Mouse (Mus musculus) yolk sac, embryonic 10.5 days (tissue): ENCODE measurements around the gene Srebf2.

ENCODE experiments used
- DNase-seq: peaks from one replicate; pipeline ENCODE4 v3.0.0-alpha.2; 2017; ENCODE audit warnings: low spot score

Gene Srebf2

DNA sequence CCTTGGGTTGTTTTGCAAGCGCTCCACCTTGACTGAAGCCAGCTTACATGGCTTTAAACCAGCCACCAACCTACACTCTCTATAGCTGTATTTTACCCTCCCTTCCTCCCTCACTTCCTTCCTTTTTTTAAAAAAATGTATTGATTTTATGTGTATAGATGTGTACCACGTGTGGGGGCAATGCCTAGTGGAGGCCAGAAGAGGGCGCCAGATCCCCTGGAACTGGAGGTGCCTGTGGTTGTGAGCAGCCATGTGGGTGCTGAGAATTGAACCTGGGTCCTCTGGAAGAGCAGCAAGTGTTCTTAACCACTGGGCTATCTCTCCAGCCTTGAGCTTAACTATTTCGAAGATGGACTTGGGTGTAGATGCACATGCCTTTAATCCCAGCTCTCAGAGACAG lies 35.3 kb downstream of the Srebf2 start:
- no peak for DNase-seq

DNA sequence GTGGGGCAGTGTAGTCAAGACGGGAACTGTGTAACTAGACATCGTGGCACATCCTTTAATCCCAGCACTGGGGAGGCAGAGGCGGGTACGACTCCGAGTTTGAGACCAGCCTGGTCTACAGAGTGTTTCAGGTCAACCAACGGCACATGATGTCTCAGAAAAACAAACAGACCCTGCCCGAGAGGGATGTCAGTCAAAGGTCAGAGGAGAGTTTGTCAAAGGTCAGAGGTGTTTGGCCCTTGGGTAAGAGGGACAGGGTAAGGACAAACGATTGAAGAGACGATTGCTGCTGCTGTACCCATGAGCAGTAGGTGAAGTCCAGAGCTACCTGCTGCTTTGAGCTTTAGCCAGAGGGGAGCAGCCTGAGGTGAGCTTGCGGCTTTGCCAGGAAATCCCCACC lies 36.6 kb downstream of the Srebf2 start:
- DNase-seq, result peak; percentile 80

GRCm38 (mm10) chr15:82184183-82184582 lies 37.2 kb downstream of the Srebf2 start:
- DNase-seq, result peak; percentile 76

- DNase-seq, result peak; percentile 90
Observed at GRCm38 (mm10) chr15:82184656-82185055, 37.7 kb downstream of the Srebf2 start.

DNA sequence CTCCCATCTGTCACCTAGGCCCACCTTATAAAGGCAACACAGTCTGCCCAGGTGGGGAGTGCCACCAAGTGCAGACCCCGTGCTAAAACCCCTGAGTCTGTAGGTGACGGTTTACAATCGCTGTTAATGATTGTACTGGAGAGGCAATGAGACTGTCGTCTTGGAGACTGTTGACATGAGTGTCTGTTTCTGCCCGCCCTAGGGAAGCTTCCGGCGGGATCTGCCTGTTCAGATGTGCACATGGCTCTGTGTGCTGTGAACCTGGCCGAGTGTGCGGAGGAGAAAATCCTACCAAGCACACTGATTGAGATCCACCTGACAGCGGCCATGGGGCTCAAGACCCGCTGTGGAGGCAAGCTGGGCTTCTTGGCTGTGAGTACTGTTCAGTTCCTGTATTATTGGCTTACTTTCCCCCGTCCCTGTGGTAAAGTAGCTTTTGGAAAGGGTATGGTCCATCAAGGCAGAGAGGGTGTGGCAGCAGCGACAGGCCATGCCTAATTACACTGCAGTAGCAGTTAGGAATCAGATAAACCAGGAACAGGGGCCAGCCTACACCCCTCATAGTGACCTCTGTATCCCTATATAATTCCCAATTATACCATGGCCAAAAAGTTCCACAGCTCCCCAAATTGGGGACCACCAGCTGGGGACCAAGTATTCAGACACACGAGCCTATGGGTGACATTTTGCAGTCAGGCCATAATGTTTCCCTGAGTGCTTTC lies 38.2 kb downstream of the Srebf2 start:
- DNase-seq, result no peak

DNA sequence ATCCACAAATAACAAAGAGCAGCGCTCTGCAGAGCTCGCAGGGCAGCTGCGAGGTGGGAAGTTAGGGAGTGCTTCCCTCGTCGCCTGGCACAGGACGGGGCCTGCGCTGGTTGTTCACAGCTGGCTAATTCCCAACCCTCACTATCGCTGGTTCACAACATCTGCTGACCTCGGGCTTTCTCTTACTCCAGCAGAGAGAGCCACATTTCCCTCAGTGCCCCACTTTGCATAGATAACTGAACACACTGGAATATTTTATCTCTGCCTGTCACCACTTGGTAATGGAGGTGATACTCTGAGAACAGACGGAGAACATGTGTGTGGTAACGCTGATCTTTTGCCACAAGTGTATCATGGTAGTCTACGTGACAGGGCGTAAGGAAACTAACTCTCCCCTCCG lies 39.1 kb downstream of the Srebf2 start:
- DNase-seq, result no peak

- DNase-seq, result no peak
Observed at GRCm38 (mm10) chr15:82186931-82187330, 40.0 kb downstream of the Srebf2 start.

GRCm38 (mm10) chr15:82187401-82187800 lies 40.4 kb downstream of the Srebf2 start:
- DNase-seq, result no peak

GRCm38 (mm10) chr15:82187924-82188323 lies 40.9 kb downstream of the Srebf2 start:
- DNase-seq, result no peak

DNA sequence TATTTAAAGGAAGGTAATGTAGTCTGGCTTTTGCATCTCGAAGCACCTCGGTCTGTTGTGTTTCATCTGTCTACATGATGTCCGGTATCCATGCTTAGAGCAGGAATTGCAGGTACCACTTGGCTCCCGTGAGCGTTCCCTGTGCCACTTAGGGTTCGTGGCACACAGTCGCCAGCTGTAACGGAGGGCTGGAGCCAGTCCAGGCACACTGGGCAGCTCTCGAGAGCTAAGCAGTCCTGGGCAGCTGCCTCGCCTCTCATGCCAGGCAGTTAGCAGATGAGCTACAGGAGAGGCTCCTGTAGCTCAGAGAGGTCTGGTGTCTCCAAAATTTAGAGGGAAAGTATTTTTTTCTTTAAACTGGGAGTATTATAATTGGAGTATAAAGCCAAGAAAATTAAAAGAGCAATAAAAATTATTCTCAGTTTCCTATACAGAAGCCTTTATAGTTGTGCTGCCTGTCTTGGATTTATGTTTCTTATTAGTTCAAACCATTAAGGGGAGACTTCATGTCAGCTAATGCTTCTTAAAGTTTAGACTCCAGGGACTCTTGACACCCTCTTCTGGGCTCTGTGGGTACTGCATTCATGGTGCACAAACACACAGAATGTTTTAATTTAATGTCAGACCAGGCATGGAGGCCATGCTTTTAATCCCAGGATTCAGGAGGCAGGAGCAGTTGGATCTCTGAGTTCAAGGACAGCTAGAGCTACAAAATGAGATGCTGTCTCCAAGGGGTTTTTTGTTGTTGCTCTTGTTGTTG lies 41.7 kb downstream of the Srebf2 start:
- DNase-seq, result no peak

GRCm38 (mm10) chr15:82192617-82193016 lies 45.6 kb downstream of the Srebf2 start:
- DNase-seq, result no peak

GRCm38 (mm10) chr15:82196300-82196699 lies 49.3 kb downstream of the Srebf2 start:
- DNase-seq, result no peak

DNA sequence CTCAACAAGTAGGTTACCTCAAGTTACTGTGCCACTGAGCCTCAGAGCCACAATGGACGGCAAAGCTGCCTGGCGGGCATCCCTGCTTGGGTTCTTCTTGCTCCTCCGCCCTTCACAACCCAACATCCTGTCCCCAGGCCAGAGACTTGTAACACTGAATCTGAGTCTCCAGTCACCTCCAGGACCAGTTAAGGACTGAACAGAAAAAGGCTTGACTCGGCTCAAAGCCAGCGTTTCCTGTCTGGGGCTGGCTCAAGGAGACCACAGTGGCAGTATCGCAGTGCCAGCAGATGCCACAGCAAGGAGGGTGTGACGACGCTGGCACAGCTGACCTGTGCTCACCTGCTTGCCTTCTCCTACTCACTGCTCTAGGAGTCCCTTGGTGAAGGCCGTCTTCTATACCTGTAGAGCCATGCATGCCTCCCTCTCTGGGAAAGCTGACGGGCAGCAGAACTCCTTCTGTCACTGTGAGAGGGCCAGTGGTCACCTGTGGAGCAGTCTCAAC lies 50.3 kb downstream of the Srebf2 start:
- no peak for DNase-seq

DNA sequence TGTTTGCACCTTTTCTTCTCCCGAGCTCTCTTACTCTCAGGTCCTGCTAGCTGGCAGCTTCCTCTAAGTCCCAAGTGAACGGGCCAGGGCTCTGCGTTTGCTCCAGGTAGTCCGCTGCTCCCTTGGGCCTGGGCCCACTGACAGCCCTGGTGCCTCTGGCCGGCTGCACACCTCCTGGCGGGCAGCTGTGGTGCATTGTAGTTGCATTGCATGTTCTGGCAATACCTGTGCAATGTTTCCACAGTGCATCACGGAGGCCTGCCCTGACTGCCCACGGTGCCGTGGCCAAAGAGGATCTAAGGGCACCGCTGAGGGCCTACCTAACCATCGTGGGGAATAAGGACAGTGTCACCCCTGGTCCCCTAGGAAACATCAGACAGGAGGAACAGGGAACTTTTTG lies 51.0 kb downstream of the Srebf2 start:
- DNase-seq, result no peak

DNA sequence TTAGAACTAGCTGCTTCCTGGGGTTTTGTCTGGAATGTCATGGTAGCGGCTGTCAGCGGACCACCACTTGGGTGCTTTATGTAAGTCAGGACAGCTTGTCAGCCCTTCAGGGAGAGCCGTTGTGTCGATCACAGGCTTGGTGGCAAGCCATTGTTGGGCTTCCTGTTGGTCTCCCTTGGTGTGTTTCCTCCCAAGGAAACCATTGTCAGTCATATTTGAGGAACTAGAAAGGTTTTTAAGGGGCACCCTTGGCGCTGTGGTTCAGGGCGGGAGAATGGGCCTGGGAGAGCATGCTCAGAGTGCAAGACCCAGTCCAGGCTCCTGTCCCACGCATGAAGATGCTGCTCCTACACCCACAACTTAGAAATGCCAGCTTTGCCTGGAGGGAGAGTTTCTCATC lies 51.4 kb downstream of the Srebf2 start:
- no peak for DNase-seq

GRCm38 (mm10) chr15:82199546-82199945 lies 52.6 kb downstream of the Srebf2 start:
- DNase-seq, result no peak

DNA sequence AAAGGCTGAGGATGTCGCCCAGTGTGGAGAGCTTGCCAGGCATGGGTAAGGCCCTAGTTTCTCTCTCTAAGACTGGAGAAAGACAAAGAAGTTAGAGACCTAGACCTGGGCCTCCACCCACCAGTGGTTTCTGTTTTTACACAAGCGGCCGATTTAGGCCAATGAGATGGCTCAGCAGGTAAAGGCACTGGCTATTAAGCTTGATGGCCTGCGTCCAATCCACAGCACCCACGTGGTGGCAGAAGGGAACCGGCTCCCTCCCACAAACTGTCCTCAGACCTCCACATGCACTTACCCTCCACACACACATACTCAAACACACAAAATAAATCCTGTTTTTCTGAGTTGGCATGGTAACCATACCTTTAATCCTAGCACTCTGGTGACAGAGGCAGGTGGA lies 55.1 kb downstream of the Srebf2 start:
- DNase-seq, result no peak

DNA sequence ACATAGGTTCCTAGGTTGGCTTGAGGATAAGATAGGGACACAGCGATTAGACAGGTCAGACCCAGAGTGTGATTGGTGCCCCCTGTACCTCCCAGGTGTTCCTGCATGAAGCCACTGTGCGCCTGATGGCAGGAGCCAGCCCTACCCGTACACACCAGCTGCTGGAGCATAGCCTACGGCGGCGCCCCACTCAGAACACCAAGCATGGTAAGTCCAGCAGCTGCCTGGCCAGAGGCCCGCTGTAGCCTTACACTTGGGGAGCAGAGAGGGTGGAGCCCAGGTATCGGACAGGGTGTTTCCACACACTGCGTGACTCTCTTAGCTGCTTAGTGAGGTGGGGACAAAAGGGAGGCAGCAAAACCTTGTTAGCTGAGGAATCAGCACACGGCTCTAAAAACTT lies 56.1 kb downstream of the Srebf2 start:
- no peak for DNase-seq

DNA sequence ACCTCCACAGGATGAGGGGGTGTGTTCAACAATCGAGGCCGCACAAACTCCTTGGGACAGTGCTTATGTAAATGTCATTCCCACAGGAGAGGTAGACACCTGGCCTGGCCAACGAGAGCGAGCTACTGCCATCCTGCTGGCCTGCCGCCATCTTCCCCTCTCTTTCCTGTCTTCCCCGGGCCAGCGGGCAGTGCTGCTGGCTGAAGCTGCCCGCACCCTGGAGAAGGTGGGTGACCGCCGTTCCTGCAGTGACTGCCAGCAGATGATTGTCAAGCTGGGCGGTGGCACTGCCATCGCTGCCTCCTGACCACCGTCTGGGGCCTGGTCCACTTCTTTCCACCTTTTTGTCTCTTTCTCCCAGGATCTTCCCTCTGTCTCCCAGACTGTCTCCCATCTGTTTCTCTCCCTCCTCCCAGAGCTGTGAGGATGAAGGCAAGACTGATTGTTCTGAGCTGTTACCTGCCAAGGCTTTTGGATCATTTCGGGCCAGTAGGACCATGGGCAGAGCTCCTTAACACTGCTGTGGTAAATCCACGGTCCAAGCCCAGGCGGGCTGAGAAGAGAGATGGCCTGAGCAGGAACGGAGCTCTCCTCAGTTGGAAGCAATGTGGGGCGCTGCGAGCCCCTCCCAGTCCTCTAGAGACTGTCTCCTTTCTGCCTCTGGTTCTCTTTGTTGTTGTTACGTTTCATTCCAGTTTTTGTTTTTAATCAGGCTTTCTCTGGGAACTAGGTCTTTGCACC lies 56.8 kb downstream of the Srebf2 start:
- DNase-seq, result no peak

- DNase-seq, result no peak
Observed at GRCm38 (mm10) chr15:82204680-82205371, 57.8 kb downstream of the Srebf2 start.

DNA sequence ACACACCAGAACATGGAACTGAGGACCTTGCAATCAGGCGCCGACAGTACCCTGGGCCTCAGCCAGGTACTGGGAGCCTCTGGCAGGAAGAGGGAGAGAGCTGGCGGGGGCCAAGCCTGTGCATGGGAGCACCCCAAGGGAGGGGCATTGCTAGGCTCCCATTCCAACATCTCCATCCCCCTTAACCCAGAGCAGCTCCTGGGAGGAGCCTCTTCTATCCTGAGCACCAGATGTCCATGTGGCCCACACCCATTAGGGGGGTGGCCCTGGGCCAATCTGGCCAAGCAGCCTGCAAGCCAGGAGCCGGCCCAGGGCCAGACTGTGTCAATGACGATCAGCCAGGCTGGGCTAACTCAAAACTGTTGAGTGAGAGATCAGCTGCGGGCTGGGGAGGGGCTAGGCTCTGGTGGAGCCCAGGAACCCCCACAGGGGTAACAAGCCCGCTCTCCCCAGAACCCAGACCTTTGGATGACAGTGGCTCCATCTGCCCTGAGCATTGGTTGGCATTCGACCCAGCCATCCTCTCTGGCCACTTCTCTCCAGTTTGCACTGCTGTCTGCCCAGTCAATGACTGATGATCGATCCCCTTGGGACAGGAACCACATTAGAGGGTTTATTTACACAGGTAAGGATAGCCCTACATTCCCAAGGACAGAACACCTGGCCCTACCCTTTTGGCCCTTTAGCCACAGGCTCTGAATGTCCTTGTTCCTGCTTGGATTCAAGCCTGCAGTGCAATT lies 59.6 kb downstream of the Srebf2 start:
- DNase-seq, result no peak

- no peak for DNase-seq
Observed at GRCm38 (mm10) chr15:82207105-82207459, 60.1 kb downstream of the Srebf2 start.
